Mouse (Mus musculus): Measurements from ENCODE around the gene Itpa.

Gene Itpa

DNA sequence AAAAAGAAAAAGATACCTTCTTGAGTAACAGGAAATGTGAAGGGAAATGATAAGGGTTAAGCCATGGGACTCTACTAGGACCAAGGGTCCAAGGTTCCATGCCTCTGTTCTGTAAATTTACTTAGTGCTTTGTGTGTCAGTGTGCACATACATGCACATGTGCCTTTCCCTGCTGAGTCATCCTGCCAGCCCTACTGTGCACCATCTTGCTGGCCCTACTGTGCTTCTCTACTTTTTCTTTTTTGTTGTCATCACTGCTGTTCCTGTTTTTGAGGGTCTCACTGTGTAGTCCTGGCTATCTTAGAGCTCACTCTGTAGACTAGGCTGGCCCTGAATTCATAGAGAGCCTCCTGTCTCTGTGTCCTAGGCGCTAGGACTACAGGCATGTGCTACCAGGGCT, 60.3 kb downstream of the Itpa start:
- DNase-seq (ENCODE audit: low read depth, low spot score): no peak

DNA sequence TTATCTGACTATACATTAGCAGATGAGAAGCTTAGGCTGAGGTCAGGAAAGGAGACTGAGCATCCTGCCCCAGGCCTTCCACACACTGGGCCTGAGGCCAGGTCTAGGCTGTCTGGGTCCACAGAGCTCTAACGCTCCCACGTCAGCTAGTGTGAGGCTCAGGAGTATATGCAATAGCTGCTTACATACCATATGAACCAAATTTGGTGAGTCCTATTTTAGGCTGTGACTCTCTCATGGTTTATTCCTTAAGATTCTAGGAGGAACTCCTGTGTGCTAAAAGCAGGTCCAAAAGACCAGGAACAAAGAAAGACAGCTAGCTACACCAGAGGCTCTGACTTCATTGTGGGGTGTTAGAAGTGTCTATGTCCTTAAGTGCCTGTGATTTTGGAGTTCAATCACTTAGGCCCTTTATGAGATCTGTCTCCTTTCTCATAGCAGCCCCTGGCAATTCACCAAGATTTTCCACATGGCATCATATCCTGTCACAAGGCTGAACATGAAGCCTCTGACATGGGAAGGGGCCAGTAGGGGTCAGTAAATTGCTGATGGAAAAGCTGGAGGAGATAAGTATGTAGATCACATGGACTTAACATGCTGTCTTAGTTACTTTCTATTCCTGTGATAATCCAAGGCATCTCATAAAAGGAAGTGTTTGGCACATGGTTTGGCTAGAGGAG, 61.6 kb downstream of the Itpa start:
- peak; percentile 42 for DNase-seq (ENCODE audit: low read depth, low spot score)

DNA sequence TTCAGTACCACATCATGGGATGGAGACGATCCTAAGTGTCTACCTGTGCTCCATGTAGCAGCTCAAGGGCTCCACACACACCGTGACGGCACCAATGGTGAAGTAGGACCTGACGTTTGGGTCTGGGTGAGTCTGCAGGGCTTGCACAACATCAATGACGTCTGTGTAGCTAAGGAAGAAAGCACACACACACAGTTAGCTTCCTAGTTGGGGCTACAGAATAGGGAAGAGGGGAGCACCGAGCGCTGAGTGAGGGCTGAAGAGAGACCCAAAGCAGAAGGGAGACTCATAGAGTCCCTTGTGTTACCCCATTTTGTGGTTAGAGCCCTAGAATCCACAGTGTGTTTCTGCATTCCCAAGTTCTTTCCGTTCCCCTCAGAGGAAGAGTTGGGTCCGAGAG, 63.3 kb downstream of the Itpa start:
- DNase-seq (ENCODE audit: low read depth, low spot score): no peak
